Mouse (Mus musculus) cortical plate, adult 2 months (tissue): ENCODE results near the gene Msantd2.

ENCODE experiments used
- CTCF ChIP-seq: fragments of 200-500 bp; IDR thresholded peaks from 2 replicates; pipeline ENCODE4 v1.5.1; 2011; ENCODE audit warnings: mild to moderate bottlenecking, control low read depth, low read length; ENCODE audit not compliant: insufficient read depth; ENCODE audit errors: extremely low read depth
- POLR2A ChIP-seq: fragments of 200-500 bp; IDR thresholded peaks from 2 replicates; pipeline ENCODE4 v1.6.1; 2011; ENCODE audit warnings: mild to moderate bottlenecking, low read length, control low read depth; ENCODE audit not compliant: insufficient read depth; ENCODE audit errors: extremely low read depth

- TF ChIP-seq CTCF (no peak), POLR2A (no peak)
Observed at GRCm38 (mm10) chr9:37517467-37517866, 28.3 kb downstream of the Msantd2 start.
